Mouse (Mus musculus) adipocyte (in vitro differentiated cells): ENCODE data around the gene Mrtfa.

Source experiments
- DNase-seq: peaks from one replicate; pipeline ENCODE4 v3.0.0-alpha.2; 2016; ENCODE audit warnings: low spot score

Gene Mrtfa

GRCm38 (mm10) chr15:81197197-81197596 lies 6.6 kb upstream of the Mrtfa start:
- no peak for DNase-seq

- DNase-seq = no peak
Measured at GRCm38 (mm10) chr15:81195447-81195846, 4.9 kb upstream of the Mrtfa start.

GRCm38 (mm10) chr15:81194791-81195190 lies 4.2 kb upstream of the Mrtfa start:
- no peak for DNase-seq

- no peak for DNase-seq
Measured at GRCm38 (mm10) chr15:81192858-81193257, 2.3 kb upstream of the Mrtfa start.

- DNase-seq = no peak
Measured at GRCm38 (mm10) chr15:81192316-81192715, 1.8 kb upstream of the Mrtfa start.

- no peak for DNase-seq
Measured at GRCm38 (mm10) chr15:81191303-81191702, 746 bp upstream of the Mrtfa start.

GRCm38 (mm10) chr15:81190011-81190629 lies 437 bp downstream of the Mrtfa start:
- peak; percentile 19 for DNase-seq

GRCm38 (mm10) chr15:81189061-81189460 lies 1.5 kb downstream of the Mrtfa start:
- DNase-seq = no peak

GRCm38 (mm10) chr15:81184913-81185312 lies 5.6 kb downstream of the Mrtfa start:
- no peak for DNase-seq

GRCm38 (mm10) chr15:81181233-81181632 lies 9.3 kb downstream of the Mrtfa start:
- DNase-seq = no peak

- DNase-seq = no peak
Measured at GRCm38 (mm10) chr15:81179523-81179922, 11.0 kb downstream of the Mrtfa start.

GRCm38 (mm10) chr15:81178703-81179102 lies 11.9 kb downstream of the Mrtfa start:
- no peak for DNase-seq

GRCm38 (mm10) chr15:81177860-81178259 lies 12.7 kb downstream of the Mrtfa start:
- no peak for DNase-seq

- no peak for DNase-seq
Measured at GRCm38 (mm10) chr15:81175633-81176032, 14.9 kb downstream of the Mrtfa start.

- no peak for DNase-seq
Measured at GRCm38 (mm10) chr15:81172259-81172658, 18.3 kb downstream of the Mrtfa start.

GRCm38 (mm10) chr15:81168735-81169134 lies 21.8 kb downstream of the Mrtfa start:
- DNase-seq = no peak

- DNase-seq = no peak
Measured at GRCm38 (mm10) chr15:81167831-81168230, 22.7 kb downstream of the Mrtfa start.

GRCm38 (mm10) chr15:81166291-81166690 lies 24.3 kb downstream of the Mrtfa start:
- DNase-seq = no peak

- DNase-seq = no peak
Measured at GRCm38 (mm10) chr15:81164560-81165310, 25.8 kb downstream of the Mrtfa start.

- DNase-seq = no peak
Measured at GRCm38 (mm10) chr15:81161571-81161970, 29.0 kb downstream of the Mrtfa start.

- DNase-seq = no peak
Measured at GRCm38 (mm10) chr15:81160677-81161076, 29.9 kb downstream of the Mrtfa start.

- no peak for DNase-seq
Measured at GRCm38 (mm10) chr15:81159212-81159611, 31.3 kb downstream of the Mrtfa start.

- peak; percentile 14 for DNase-seq
Measured at GRCm38 (mm10) chr15:81158517-81159120, 31.9 kb downstream of the Mrtfa start.
